Mouse (Mus musculus): ENCODE measurements around the gene Gcnt1.

GRCm38 (mm10) chr19:17354797-17355196, 17.8 kb downstream of the Gcnt1 start:
- TF ChIP-seq MAZ (IDR thresholded peaks at IDR 0.05; ENCODE audit: low read depth, low read length) = no peak
- TF ChIP-seq MAFK (IDR thresholded peaks at IDR 0.05; ENCODE audit: borderline replicate concordance, low read depth, low read length) = no peak
- no peak for TF ChIP-seq TBP (IDR thresholded peaks at IDR 0.05; ENCODE audit: low read depth, low read length)
- TF ChIP-seq CTCF (IDR thresholded peaks at IDR 0.05 in 2 of 3, conservative IDR thresholded peaks at IDR 0.05 in 1 of 3; ENCODE audit: control insufficient read depth in 1 of 3, insufficient read depth in 1 of 3, low read depth in 2 of 3, low read length in 3 of 3, poor library complexity in 1 of 3, severe bottlenecking in 1 of 3) = no peak
- no peak for TF ChIP-seq POLR2A (IDR thresholded peaks at IDR 0.05; ENCODE audit: control insufficient read depth in 1 of 2, insufficient read depth in 1 of 2, low read depth in 1 of 2, low read length in 2 of 2, poor library complexity in 1 of 2)
- no peak for TF ChIP-seq ZMIZ1 (IDR thresholded peaks at IDR 0.05; ENCODE audit: low read depth, low read length)
- TF ChIP-seq HCFC1 (IDR thresholded peaks at IDR 0.05; ENCODE audit: low read depth, low read length) = no peak
- no peak for TF ChIP-seq GATA1 (IDR thresholded peaks at IDR 0.05; ENCODE audit: low read depth, low read length)
- TF ChIP-seq KAT2A (conservative IDR thresholded peaks at IDR 0.05; ENCODE audit: low read depth, low read length) = no peak
